Mouse (Mus musculus) erythroblast, embryonic 14.5 days (primary cell): ENCODE data around the gene Ercc5.

Experiments used
- GATA1 ChIP-seq: IDR thresholded peaks from 2 replicates; pipeline ENCODE4 v1.6.1; 2012; ENCODE audit warnings: low read length, inconsistent platforms, mixed read lengths
- TAL1 ChIP-seq: IDR thresholded peaks from 3 replicates; pipeline ENCODE4 v1.6.1; 2012; ENCODE audit warnings: low read length, inconsistent platforms, mixed read lengths

GRCm38 (mm10) chr1:44162389-44162788 lies 14.8 kb downstream of the Ercc5 start:
- TF ChIP-seq TAL1 = no peak
- TF ChIP-seq GATA1 = no peak
